In the genomic region with DNA sequence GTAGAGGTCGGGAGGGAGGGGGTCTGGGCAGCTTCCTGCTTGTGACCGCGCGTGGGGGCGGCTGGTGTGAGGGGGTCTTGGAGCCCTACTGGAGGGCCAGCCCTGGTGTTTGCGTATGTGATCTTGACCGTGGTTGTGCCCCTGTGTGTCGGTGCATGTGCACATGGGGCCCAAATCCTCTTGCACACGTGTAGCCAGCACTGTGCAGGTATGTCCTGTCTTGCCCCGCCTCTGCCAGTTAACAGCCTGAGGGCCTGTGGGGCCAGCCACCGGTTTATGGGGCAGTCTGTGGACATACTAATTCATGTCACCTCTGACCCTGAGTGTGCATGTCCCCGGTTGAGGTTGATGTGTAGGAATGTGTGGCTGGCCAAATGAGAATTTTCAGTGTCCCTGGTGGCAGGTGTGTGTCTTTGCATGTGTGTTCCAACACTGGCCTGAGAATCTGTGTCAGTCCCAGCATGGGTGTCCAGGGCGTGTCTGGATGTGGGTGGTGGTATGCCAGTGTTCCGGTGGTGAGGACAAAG, we compare ENCODE assay signal across 8 mouse cellular contexts. TPM values are rescaled to one million over a fixed set of nuclear protein-coding genes. Genes with fewer than 3 reads are reported as not detected.
DNase-seq lines count a peak whose midpoint lies in the region; ATAC-seq lines count a peak whose summit lies in the region.

No protein-coding gene starts in this region.

- no peaks in the 10 kb centered on the region for H3K27me3 ChIP-seq in limb, embryonic 13.5 days
- H3K27me3 ChIP-seq in neural tube, embryonic 14.5 days (ENCODE audit: control insufficient read depth, insufficient read depth, low read length) = no peaks in the 10 kb centered on the region

- peaks cover 78% of the 10 kb centered on the region for H3K4me1 ChIP-seq in limb, embryonic 13.5 days
- H3K4me1 ChIP-seq in neural tube, embryonic 14.5 days (ENCODE audit: control insufficient read depth, insufficient read depth, low read length) = peaks cover 72% of the 10 kb centered on the region

- peak; percentile 45 for ATAC-seq in granulocyte monocyte progenitor cell, adult 5-6 weeks (replicated peaks; ENCODE audit: poor library complexity, severe bottlenecking)
- 0 out of 2 replicates have a peak, but pooled peaks have one; percentile 10 for ATAC-seq in limb, embryonic 13.5 days (ENCODE audit: low FRiP score, low read depth)
- ATAC-seq in neural tube, embryonic 14.5 days (ENCODE audit: low read depth) = 0 out of 2 replicates have a peak, but pooled peaks have one; percentile 15

- H3K4me3 ChIP-seq in limb, embryonic 13.5 days = peak overlapping the region; percentile 72
- peak overlapping the region; percentile 59 for H3K4me3 ChIP-seq in neural tube, embryonic 14.5 days (ENCODE audit: low read depth, low read length)

- peak overlapping the region; percentile 80 for H3K9ac ChIP-seq in limb, embryonic 13.5 days
- peak overlapping the region; percentile 76 for H3K9ac ChIP-seq in neural tube, embryonic 14.5 days (replicated peaks; ENCODE audit: low read depth, low read length)

- 5% methylated on average over 13 of the region's 14 CpGs for WGBS in limb, embryonic 13.5 days
- WGBS in neural tube, embryonic 14.5 days = 8% methylated on average over 12 of the region's 14 CpGs

- peak overlapping the region; percentile 90 for H3K4me2 ChIP-seq in limb, embryonic 13.5 days (replicated peaks)
- peak overlapping the region; percentile 82 for H3K4me2 ChIP-seq in neural tube, embryonic 14.5 days (ENCODE audit: low read depth, low read length)

- peak; percentile 58 for DNase-seq in cerebellum, adult 9-10 months
- DNase-seq in cerebellum, postnatal 36 days = no peak
- DNase-seq in thymus, postnatal 14 days = peak; percentile 36
- no peak for DNase-seq in thymus, postnatal 36 days
- no peak for DNase-seq in layer of hippocampus, adult 11-12 months (ENCODE audit: low spot score)

- H3K36me3 ChIP-seq in limb, embryonic 13.5 days = no peaks in the 10 kb centered on the region
- no peaks in the 10 kb centered on the region for H3K36me3 ChIP-seq in neural tube, embryonic 14.5 days (ENCODE audit: control insufficient read depth, insufficient read depth, low read length)

- peak overlapping the region; percentile 69 for H3K27ac ChIP-seq in limb, embryonic 13.5 days
- peak overlapping the region; percentile 89 for H3K27ac ChIP-seq in neural tube, embryonic 14.5 days (ENCODE audit: low read depth, low read length)

- H3K9me3 ChIP-seq in limb, embryonic 13.5 days = no peaks in the 10 kb centered on the region
- H3K9me3 ChIP-seq in neural tube, embryonic 14.5 days (ENCODE audit: control insufficient read depth, low read length) = no peaks in the 10 kb centered on the region

RNA-seq across cellular contexts. Expression of gene Syngap1, which starts 8.1 kb away (rescaled TPM):
- 7.2 and 10.1 TPM in 2 replicates for total RNA-seq in granulocyte monocyte progenitor cell, adult 5-6 weeks (2014; fragmentation: Nextera tagmentation)
- total RNA-seq in granulocyte monocyte progenitor cell, adult 5-6 weeks (2017) = 0.31 and 0.69 TPM in 2 replicates
- 3.6 and 4.4 TPM in 2 replicates for polyA plus RNA-seq in limb, embryonic 13.5 days (2015; fragmentation: Nextera tagmentation; extraction: Ambion mirVana)
- 5.2 and 7.4 TPM in 2 replicates for polyA plus RNA-seq in neural tube, embryonic 14.5 days (2014; fragmentation: Nextera tagmentation; extraction: Ambion mirVana)

RNA-seq across cellular contexts. Expression of gene Cuta, which starts 9.7 kb away (rescaled TPM):
- total RNA-seq in granulocyte monocyte progenitor cell, adult 5-6 weeks (2014; fragmentation: Nextera tagmentation) = 226 and 256 TPM in 2 replicates
- total RNA-seq in granulocyte monocyte progenitor cell, adult 5-6 weeks (2017) = 47.5 and 60.5 TPM in 2 replicates
- 170 and 176 TPM in 2 replicates for polyA plus RNA-seq in limb, embryonic 13.5 days (2015; fragmentation: Nextera tagmentation; extraction: Ambion mirVana)
- 112 and 127 TPM in 2 replicates for polyA plus RNA-seq in neural tube, embryonic 14.5 days (2014; fragmentation: Nextera tagmentation; extraction: Ambion mirVana)

RNA-seq across cellular contexts. Expression of gene Phf1, which starts 16.3 kb away (rescaled TPM):
- 3.4 and 9.3 TPM in 2 replicates for total RNA-seq in granulocyte monocyte progenitor cell, adult 5-6 weeks (2014; fragmentation: Nextera tagmentation)
- total RNA-seq in granulocyte monocyte progenitor cell, adult 5-6 weeks (2017) = 1.4 and 2.1 TPM in 2 replicates
- polyA plus RNA-seq in limb, embryonic 13.5 days (2015; fragmentation: Nextera tagmentation; extraction: Ambion mirVana) = 15.0 and 15.6 TPM in 2 replicates
- 18.8 and 23.8 TPM in 2 replicates for polyA plus RNA-seq in neural tube, embryonic 14.5 days (2014; fragmentation: Nextera tagmentation; extraction: Ambion mirVana)

RNA-seq across cellular contexts. Expression of gene Zbtb9, which starts 23.9 kb away (rescaled TPM):
- 9.4 and 14.4 TPM in 2 replicates for total RNA-seq in granulocyte monocyte progenitor cell, adult 5-6 weeks (2014; fragmentation: Nextera tagmentation)
- 14.3 and 17.7 TPM in 2 replicates for total RNA-seq in granulocyte monocyte progenitor cell, adult 5-6 weeks (2017)
- polyA plus RNA-seq in limb, embryonic 13.5 days (2015; fragmentation: Nextera tagmentation; extraction: Ambion mirVana) = 15.5 and 16.7 TPM in 2 replicates
- polyA plus RNA-seq in neural tube, embryonic 14.5 days (2014; fragmentation: Nextera tagmentation; extraction: Ambion mirVana) = 10.8 and 11.4 TPM in 2 replicates

RNA-seq across cellular contexts. Expression of gene Kifc5b, which starts 32.2 kb away (rescaled TPM):
- 6.0 and 6.2 TPM in 2 replicates for total RNA-seq in granulocyte monocyte progenitor cell, adult 5-6 weeks (2014; fragmentation: Nextera tagmentation)
- total RNA-seq in granulocyte monocyte progenitor cell, adult 5-6 weeks (2017) = 8.7 and 12.6 TPM in 2 replicates
- 9.0 and 9.6 TPM in 2 replicates for polyA plus RNA-seq in limb, embryonic 13.5 days (2015; fragmentation: Nextera tagmentation; extraction: Ambion mirVana)
- polyA plus RNA-seq in neural tube, embryonic 14.5 days (2014; fragmentation: Nextera tagmentation; extraction: Ambion mirVana) = 2.4 and 2.8 TPM in 2 replicates

Comparison
In these comparisons a context has a peak if more than half of its experiments do, and no peak if none do; other contexts are left out.
1. DNase-seq: peak in cerebellum, adult 9-10 months (single experiment) and thymus, postnatal 14 days (single experiment); none in cerebellum, postnatal 36 days (0 of 2), thymus, postnatal 36 days (0 of 2) and layer of hippocampus, adult 11-12 months (single experiment).
2. Peak in every context shown above with its lines, with median percentiles within 50 percentile points of each other: ATAC-seq.